Mouse (Mus musculus) G1E (cell line): ENCODE measurements around the gene Ppp2r5a. TPM values are rescaled to one million over a fixed set of nuclear protein-coding genes. Genes with fewer than 3 reads are reported as not detected.

Experiments
- ATAC-seq: 2 replicates; pipeline ENCODE4 v1.8.0; 2016; ENCODE audit warnings: mild to moderate bottlenecking; ENCODE audit not compliant: insufficient number of reproducible peaks, poor library complexity, low FRiP score, severe bottlenecking; ENCODE audit errors: extremely low read depth
- DNase-seq: peaks from one replicate; pipeline ENCODE4 v3.0.0; 2012; ENCODE audit warnings: low spot score
- H3K27me3 ChIP-seq: 2 replicates; pipeline ENCODE4 v1.6.1; 2012; ENCODE audit warnings: mild to moderate bottlenecking, low read length, inconsistent platforms; ENCODE audit not compliant: insufficient read depth
- H3K36me3 ChIP-seq: replicated peaks from 2 replicates; pipeline ENCODE3; 2012; ENCODE audit warnings: mild to moderate bottlenecking, inconsistent platforms
- H3K4me1 ChIP-seq: 2 replicates; pipeline ENCODE4 v1.6.1; 2012; ENCODE audit warnings: low read depth, low read length, inconsistent platforms, mixed read lengths; ENCODE audit not compliant: insufficient read depth
- H3K4me3 ChIP-seq: 2 replicates; pipeline ENCODE4 v1.5.1; 2012; ENCODE audit warnings: low read depth, mild to moderate bottlenecking, inconsistent platforms, low read length, moderate library complexity, mixed read lengths
- H3K9me3 ChIP-seq: replicated peaks from 2 replicates; pipeline ENCODE4 v1.6.1; 2012; ENCODE audit warnings: inconsistent platforms
- CTCF ChIP-seq: IDR thresholded peaks from 2 replicates; pipeline ENCODE4 v1.5.1; 2012; ENCODE audit warnings: low read depth, low read length, inconsistent platforms, mixed read lengths
- GATA1 ChIP-seq: IDR thresholded peaks from 2 replicates; pipeline ENCODE4 v1.6.1; 2012; ENCODE audit warnings: borderline replicate concordance, low read length, inconsistent platforms, mixed read lengths
- GATA2 ChIP-seq: IDR thresholded peaks from 2 replicates; pipeline ENCODE4 v1.6.1; 2012; ENCODE audit warnings: low read depth, low read length, inconsistent platforms, borderline replicate concordance
- POLR2AphosphoS5 ChIP-seq: IDR thresholded peaks from 2 replicates; pipeline ENCODE4 v1.6.1; 2012; ENCODE audit warnings: low read depth, low read length, inconsistent platforms; ENCODE audit not compliant: insufficient replicate concordance
- TAL1 ChIP-seq: conservative IDR thresholded peaks from 2 replicates; pipeline ENCODE4 v1.6.1; 2012; ENCODE audit warnings: low read depth, low read length, inconsistent platforms, mixed read lengths
- polyA plus RNA-seq: library from polyadenylated mRNA; stranded (reverse); fragments of >175 nt; gene quantifications from 2 replicates; pipeline ENCODE4 v1.2.3, GENCODE M21; 2012
- total RNA-seq, 2 experiments: library from RNA; stranded (forward) in 1 of 2; stranded (reverse) in 1 of 2; fragments of 200-1000 nt in 1 of 2; fragments of >200 nt in 1 of 2; fragmentation: Nextera tagmentation in 1 of 2; gene quantifications; 2 replicates each; pipeline ENCODE4 v1.2.3; 2014 to 2017

Gene Ppp2r5a
- total RNA-seq (2014; fragmentation: Nextera tagmentation) (133 and 147 TPM in 2 replicates), total RNA-seq (2017) (133 and 142 TPM in 2 replicates), polyA plus RNA-seq (45.1 and 56.2 TPM in 2 replicates)

DNA sequence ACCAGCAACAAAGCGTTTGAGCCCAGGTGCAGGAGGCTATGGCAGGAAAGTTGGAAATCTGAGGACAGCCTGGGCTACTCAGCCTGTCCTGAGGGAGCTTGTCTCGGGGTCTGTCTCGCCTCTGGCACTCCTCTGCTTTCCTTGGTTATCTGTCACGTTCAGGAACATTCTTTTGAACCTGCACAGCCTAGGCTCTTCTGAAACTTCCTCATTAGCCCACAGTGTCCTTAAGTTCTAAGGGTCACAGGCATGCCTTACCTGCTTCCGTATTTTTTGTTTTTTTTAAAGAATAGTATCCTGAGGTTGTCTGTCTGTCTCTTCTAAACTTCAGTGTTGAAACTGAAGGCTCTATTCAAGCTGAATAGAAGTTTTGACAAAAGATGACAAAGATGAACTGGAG is at the start of gene Ppp2r5a:
TSS of gene Ppp2r5a (minus strand) at position 199 of the 400 bp plus-strand sequence.
- no peak for DNase-seq
- no peaks in the 10 kb centered on the region for H3K9me3 ChIP-seq

DNA sequence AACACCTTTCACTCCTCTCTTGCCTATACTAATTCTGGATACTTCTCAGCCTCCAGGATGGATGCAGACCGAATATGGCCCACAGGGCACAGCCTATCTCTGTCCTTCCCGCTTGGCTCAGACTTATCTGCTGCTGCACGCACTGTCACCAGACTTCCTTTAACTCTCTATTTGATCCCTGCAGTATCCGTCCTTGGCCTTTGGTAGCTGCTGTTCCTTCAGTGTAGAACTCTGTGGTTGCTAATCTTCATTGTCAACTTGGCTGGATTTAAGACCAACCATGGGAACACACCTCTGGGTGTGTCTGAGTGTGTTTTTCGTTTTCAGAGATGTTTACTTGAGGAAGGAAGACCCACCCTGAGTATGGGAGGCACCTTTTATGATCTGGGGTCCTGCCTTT is 47.5 kb upstream of the Ppp2r5a start:
- ATAC-seq: peak; percentile 35; the same call in 1 of the 2 replicates
- H3K9me3 ChIP-seq: no peaks in the 10 kb centered on the region
- H3K36me3 ChIP-seq: no peaks in the 10 kb centered on the region
- peaks cover 44% of the 10 kb centered on the region for H3K27me3 ChIP-seq
- no peak overlapping the region for H3K4me3 ChIP-seq
- H3K4me1 ChIP-seq: peaks cover 19% of the 10 kb centered on the region
- TF ChIP-seq CTCF (no peak), TAL1 (no peak), GATA1 (no peak), POLR2AphosphoS5 (no peak), GATA2 (no peak)
- DNase-seq: no peak

More for the DNA sequence above, at the start of gene Ppp2r5a:
- 0 out of 2 replicates have a peak, but pooled peaks have one; percentile 45 for ATAC-seq
- H3K27me3 ChIP-seq: peaks cover 43% of the 10 kb centered on the region
- no peaks in the 10 kb centered on the region for H3K36me3 ChIP-seq
- TF ChIP-seq POLR2AphosphoS5: no peak
- no peak for TF ChIP-seq CTCF
- no peak for TF ChIP-seq GATA1
- TF ChIP-seq GATA2: no peak
- TF ChIP-seq TAL1: no peak
- no peak within 1 kb of the TSS for H3K4me3 ChIP-seq
- peaks cover 10% of the 10 kb centered on the region for H3K4me1 ChIP-seq

DNA sequence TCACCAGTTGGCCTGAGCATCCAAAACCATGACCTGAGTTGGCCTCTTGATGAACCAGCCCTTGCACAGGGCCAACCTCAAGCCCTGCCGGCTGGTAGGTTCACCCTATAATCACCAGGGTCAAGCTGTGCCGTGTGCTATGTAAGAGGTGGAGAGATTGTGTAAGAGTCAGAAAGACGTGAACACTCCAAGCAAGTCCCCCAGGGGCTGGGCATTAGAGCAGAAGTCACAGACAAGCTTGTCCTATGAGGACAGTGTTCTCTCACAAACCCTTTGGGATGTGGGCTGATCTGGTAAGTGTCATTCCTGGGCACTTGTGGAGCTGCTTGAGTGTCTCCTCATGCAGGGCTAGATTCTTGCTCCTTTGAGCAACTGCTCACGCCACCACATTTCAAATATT is 46.5 kb upstream of the Ppp2r5a start:
- no peak overlapping the region for H3K4me3 ChIP-seq
- DNase-seq: no peak
- no peak for ATAC-seq

DNA sequence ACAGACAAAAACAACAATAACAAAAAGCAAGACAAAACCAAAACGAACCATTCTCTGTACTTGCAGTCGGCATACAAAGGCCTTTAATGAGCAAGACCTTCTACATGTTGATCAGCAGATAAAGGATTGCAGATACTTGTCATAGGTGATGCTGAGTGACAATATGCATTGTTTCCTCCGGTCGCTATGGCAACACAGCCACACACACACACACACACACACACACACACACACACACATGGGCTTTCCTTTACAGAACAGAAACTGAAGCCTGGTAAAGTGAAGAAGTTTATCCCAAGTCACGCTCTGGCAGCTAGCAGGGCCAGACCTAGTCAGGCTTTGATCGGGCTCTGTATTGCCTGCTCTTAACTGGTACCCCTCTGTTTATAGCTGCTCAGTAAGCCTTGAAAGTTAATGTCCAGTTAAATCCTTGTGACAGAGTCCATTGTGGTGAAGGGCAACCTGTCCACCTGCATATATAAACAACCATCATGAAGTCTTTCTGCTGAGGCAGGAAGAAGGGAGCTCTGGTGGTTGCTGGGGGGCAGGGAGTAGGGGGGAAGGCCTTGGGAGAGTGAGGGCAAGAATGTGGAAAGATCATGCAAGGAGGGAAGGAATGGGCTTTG is 44.4 kb upstream of the Ppp2r5a start:
- H3K27me3 ChIP-seq: peaks cover 28% of the 10 kb centered on the region
- ATAC-seq: no peak
- no peak for DNase-seq
- H3K9me3 ChIP-seq: no peaks in the 10 kb centered on the region
- H3K36me3 ChIP-seq: no peaks in the 10 kb centered on the region
- H3K4me3 ChIP-seq: no peak overlapping the region
- peaks cover 26% of the 10 kb centered on the region for H3K4me1 ChIP-seq
- TF ChIP-seq GATA1 (no peak), GATA2 (no peak), CTCF (no peak), TAL1 (no peak), POLR2AphosphoS5 (no peak)

More for the DNA sequence above, 46.5 kb upstream of the Ppp2r5a start:
- Histone ChIP-seq H3K9me3 (no peaks in the 10 kb centered on the region), H3K4me1 (peaks cover 26% of the 10 kb centered on the region), H3K27me3 (peaks cover 43% of the 10 kb centered on the region), H3K36me3 (no peaks in the 10 kb centered on the region)
- TF ChIP-seq POLR2AphosphoS5 (no peak), TAL1 (no peak), GATA2 (no peak), GATA1 (no peak), CTCF (no peak)

DNA sequence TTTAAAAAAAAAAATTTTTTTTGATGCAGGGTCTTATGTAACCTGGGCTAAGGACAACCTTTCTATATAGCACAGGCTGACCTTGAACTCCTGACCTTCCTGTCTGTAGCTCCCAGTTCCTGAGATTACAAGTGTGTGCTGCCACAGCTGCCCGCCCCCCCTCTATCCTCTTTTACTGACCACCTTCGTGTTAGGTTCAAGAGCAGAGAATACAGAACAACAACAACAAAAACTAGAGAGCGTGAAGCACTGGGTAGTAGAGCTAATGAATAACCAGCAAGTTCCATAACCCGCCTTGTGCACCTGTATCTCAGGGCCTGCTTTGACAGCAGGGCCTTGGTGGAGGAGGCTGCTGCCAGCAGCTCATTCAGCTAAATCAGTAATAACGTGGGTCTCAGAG is 43.2 kb upstream of the Ppp2r5a start:
- peaks cover 34% of the 10 kb centered on the region for H3K27me3 ChIP-seq
- no peaks in the 10 kb centered on the region for H3K36me3 ChIP-seq
- no peak for ATAC-seq
- no peaks in the 10 kb centered on the region for H3K9me3 ChIP-seq
- peaks cover 26% of the 10 kb centered on the region for H3K4me1 ChIP-seq
- TF ChIP-seq TAL1 (no peak), GATA2 (no peak), GATA1 (no peak), POLR2AphosphoS5 (no peak), CTCF (no peak)
- DNase-seq: no peak
- no peak overlapping the region for H3K4me3 ChIP-seq

DNA sequence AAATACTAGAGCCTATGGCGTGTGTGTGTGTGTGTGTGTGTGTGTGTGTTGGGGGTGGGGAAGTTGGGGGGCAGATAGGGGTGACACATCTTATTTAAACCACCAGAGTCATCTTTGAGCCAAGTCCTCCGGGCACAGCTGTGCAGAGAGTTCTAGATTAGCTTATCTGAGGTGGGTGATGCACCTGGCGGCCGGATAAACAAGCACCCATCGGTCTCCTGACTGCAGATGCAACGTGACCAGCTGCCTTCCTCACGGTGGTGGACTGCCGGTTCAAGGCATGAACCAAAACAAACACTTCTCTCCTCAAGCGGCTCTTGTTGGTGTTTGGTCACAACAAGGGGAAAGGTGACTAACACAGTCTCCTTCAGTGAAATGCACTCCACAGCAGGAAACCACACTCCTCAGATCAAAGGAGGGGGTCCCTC is 42.8 kb upstream of the Ppp2r5a start:
- no peak for TF ChIP-seq GATA2
- peak; percentile 58 for TF ChIP-seq TAL1
- ATAC-seq: peak; percentile 61
- no peaks in the 10 kb centered on the region for H3K36me3 ChIP-seq
- H3K27me3 ChIP-seq: peaks cover 36% of the 10 kb centered on the region
- peaks cover 26% of the 10 kb centered on the region for H3K4me1 ChIP-seq
- no peak overlapping the region for H3K4me3 ChIP-seq
- DNase-seq: peak; percentile 7
- H3K9me3 ChIP-seq: no peaks in the 10 kb centered on the region
